Mouse (Mus musculus) adrenal gland, postnatal 36 days (tissue): ENCODE results near the gene Kif1b. TPM values are rescaled to one million over a fixed set of nuclear protein-coding genes. Genes with fewer than 3 reads are reported as not detected.
A peak's percentile ranks its signal among the peaks of the same experiment; 100 is the strongest.
"Not testable (repeated sequence)": the region's sequence is repeated elsewhere in the genome, so short reads cannot be mapped to it uniquely, and the experiment has no call there.

Source experiments
- DNase-seq, 2 experiments: peaks; one replicate each; pipeline ENCODE4 v3.0.0; 2021; ENCODE audit warnings: mixed read lengths in 1 of 2
- total RNA-seq, 2 experiments: library from RNA; stranded (reverse); gene quantifications; 2 replicates each; pipeline ENCODE4 v1.2.3; 2021

Kif1b gene
- total RNA-seq, 2 experiments from 2014 or later, result 129 to 168 TPM

- no peak for DNase-seq
These were observed 137.0 kb downstream of the Kif1b start for GRCm38 (mm10) chr4:149170394-149170931.

- not testable (repeated sequence) for DNase-seq
These were observed 137.6 kb downstream of the Kif1b start for GRCm38 (mm10) chr4:149169926-149170325.

GRCm38 (mm10) chr4:149168016-149168415 is 139.5 kb downstream of the Kif1b start:
- DNase-seq, result no peak

- peak; percentile 47 for DNase-seq
These were observed 140.4 kb downstream of the Kif1b start for GRCm38 (mm10) chr4:149166957-149167611.

GRCm38 (mm10) chr4:149166215-149166946 is 141.1 kb downstream of the Kif1b start, which contains the start of gene Pgd:
Pgd (minus strand) TSS chr4:149166771.
- peak; percentile 98 to 99 for DNase-seq

- DNase-seq, result no peak
These were observed 143.3 kb downstream of the Kif1b start for GRCm38 (mm10) chr4:149164150-149164549.

- DNase-seq, result no peak
These were observed 144.3 kb downstream of the Kif1b start for GRCm38 (mm10) chr4:149163196-149163595.

- peak; percentile 47 to 70 for DNase-seq
These were observed 146.3 kb downstream of the Kif1b start for GRCm38 (mm10) chr4:149161166-149161565.

- DNase-seq, result no peak
These were observed 147.6 kb downstream of the Kif1b start for GRCm38 (mm10) chr4:149159891-149160290.

- no peak for DNase-seq
These were observed 148.3 kb downstream of the Kif1b start for GRCm38 (mm10) chr4:149159203-149159602.

- DNase-seq, result no peak
These were observed 150.0 kb downstream of the Kif1b start for GRCm38 (mm10) chr4:149157415-149157973.

GRCm38 (mm10) chr4:149155711-149156110 is 151.8 kb downstream of the Kif1b start:
- peak in 1 of 2 experiments; percentile 28 for DNase-seq

- no peak for DNase-seq
These were observed 152.6 kb downstream of the Kif1b start for GRCm38 (mm10) chr4:149154859-149155258.

- DNase-seq, result no peak
These were observed 156.8 kb downstream of the Kif1b start for GRCm38 (mm10) chr4:149150721-149151120.

GRCm38 (mm10) chr4:149150256-149150655 is 157.2 kb downstream of the Kif1b start:
- peak; percentile 57 to 71 for DNase-seq

GRCm38 (mm10) chr4:149149611-149150010 is 157.9 kb downstream of the Kif1b start:
- peak; percentile 81 to 83 for DNase-seq

GRCm38 (mm10) chr4:149149196-149149595 is 158.3 kb downstream of the Kif1b start:
- DNase-seq, result no peak

- DNase-seq, result no peak
These were observed 159.4 kb downstream of the Kif1b start for GRCm38 (mm10) chr4:149148084-149148483.

GRCm38 (mm10) chr4:149147528-149147927 is 160.0 kb downstream of the Kif1b start:
- DNase-seq, result no peak

- no peak for DNase-seq
These were observed 162.3 kb downstream of the Kif1b start for GRCm38 (mm10) chr4:149145151-149145550.

GRCm38 (mm10) chr4:149144459-149144858 is 163.0 kb downstream of the Kif1b start:
- DNase-seq, result peak; percentile 81 to 82

GRCm38 (mm10) chr4:149143594-149143993 is 163.9 kb downstream of the Kif1b start:
- DNase-seq, result no peak

- DNase-seq, result no peak
These were observed 169.0 kb downstream of the Kif1b start for GRCm38 (mm10) chr4:149138515-149138914.
